Mouse (Mus musculus): Measurements from ENCODE around the gene Paqr8. TPM values are rescaled to one million over a fixed set of nuclear protein-coding genes. Genes with fewer than 3 reads are reported as not detected.

Gene Paqr8
- polyA plus RNA-seq, 1 experiment from 2014 or later: 8.9 TPM

DNA sequence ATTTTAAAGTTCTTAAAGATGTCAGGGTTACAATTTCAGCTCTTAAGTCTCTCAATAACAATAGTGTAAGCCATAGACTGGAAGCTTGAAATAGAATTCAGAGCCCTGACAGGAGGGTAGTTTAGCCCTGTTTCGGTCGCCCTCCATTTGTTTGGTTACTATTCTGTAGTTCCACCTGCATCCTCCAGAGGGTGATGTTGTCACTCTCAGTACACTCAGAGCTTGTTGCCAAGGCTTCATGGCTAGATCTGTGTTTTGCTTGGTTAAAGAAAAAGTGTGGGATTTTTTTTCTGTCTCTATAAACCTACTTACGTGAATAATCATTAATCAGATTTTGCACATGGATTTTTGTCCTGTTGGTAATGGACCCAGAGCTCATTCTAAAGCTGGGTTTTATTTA is 48.6 kb downstream of the Paqr8 start:
- peaks cover 14% of the 10 kb centered on the region for H3K36me3 ChIP-seq
- WGBS: 34% methylated on average over 3 of the region's 3 CpGs

DNA sequence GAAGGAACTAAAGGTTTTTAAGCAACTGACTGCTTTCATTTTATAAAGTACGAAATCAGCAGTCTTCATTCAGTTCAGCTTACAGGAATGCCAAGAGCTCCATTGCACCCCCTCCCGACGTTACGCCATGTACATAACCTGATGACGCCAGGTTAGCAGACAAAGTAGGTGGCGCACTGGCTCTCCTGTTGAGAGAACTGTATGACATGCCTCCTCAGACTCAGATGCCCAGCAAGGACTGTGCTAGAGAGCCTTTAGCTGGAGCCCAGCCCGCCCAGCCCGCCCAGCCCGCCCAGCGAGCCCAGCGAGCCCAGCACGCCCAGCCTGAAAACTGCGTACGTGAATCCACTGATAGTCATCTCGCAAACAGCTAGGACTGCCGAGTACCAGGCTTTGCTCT is 49.7 kb downstream of the Paqr8 start:
- Histone ChIP-seq H3K9ac (replicated peaks) (no peak overlapping the region), H3K9me3 (peaks cover 5% of the 10 kb centered on the region; the same call in 1 of the 2 replicates), H3K27me3 (no peaks in the 10 kb centered on the region), H3K36me3 (peaks cover 5% of the 10 kb centered on the region), H3K4me3 (no peak overlapping the region), H3K27ac (replicated peaks) (no peak overlapping the region), H3K4me1 (no peaks in the 10 kb centered on the region), H3K4me2 (replicated peaks) (no peak overlapping the region)
- 69% methylated on average over 16 of the region's 16 CpGs for WGBS
- no peak for ATAC-seq (ENCODE audit: low FRiP score, low read depth)

More for the DNA sequence above, 48.6 kb downstream of the Paqr8 start:
- peak; percentile 70 for ATAC-seq (ENCODE audit: low FRiP score, low read depth)
- H3K27ac ChIP-seq (replicated peaks): no peak overlapping the region
- no peak overlapping the region for H3K4me2 ChIP-seq (replicated peaks)
- H3K4me3 ChIP-seq: no peak overlapping the region
- no peaks in the 10 kb centered on the region for H3K4me1 ChIP-seq
- H3K27me3 ChIP-seq: no peaks in the 10 kb centered on the region
- H3K9ac ChIP-seq (replicated peaks): no peak overlapping the region
- peaks cover 5% of the 10 kb centered on the region; the same call in 1 of the 2 replicates for H3K9me3 ChIP-seq

DNA sequence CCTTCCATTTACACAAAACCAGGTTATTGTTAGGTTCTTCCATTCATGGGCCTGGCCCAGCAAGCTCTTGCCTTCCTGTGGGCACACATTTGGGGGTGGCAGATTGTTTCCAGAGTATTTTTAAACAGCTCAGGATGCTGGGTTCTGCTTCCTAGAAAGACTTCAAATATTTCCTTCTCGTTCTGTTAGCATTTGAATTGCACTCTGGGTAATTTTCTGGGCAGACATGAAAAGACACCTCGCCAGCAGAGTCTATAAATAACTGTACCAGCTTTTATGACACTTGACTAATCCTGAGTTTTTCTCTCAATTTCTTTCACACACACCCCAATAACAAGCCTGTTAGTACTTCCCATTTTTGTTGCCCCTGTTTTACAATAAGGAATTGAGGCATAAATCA is 50.9 kb downstream of the Paqr8 start:
- ATAC-seq (ENCODE audit: low FRiP score, low read depth): no peak
- H3K4me2 ChIP-seq (replicated peaks): no peak overlapping the region
- no peaks in the 10 kb centered on the region for H3K27me3 ChIP-seq
- no peak overlapping the region for H3K4me3 ChIP-seq
- H3K36me3 ChIP-seq: no peaks in the 10 kb centered on the region
- WGBS: 80% methylated on average over 2 of the region's 2 CpGs
- no peak overlapping the region for H3K9ac ChIP-seq (replicated peaks)
- H3K9me3 ChIP-seq: peaks cover 5% of the 10 kb centered on the region; the same call in 1 of the 2 replicates
- no peaks in the 10 kb centered on the region for H3K4me1 ChIP-seq
- H3K27ac ChIP-seq (replicated peaks): no peak overlapping the region

DNA sequence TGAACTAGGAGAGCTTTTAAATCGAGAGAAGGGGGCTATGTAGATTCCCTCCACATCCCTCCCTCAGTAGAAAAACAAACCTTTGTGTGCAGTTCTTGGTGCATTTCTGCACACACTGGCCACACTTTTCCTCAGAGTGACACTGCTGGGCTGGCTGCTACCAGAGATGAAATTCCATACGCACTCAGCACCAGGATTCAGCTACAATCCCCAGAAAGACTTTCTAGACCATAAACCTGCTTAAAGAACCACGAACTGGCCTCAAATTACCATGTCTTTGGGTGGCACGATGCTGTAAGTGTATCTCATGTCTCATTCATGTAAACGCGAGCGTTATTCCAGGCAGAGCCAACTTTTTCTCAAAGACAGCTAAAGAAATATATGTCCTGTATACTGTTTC is 51.5 kb downstream of the Paqr8 start:
- Histone ChIP-seq H3K4me1 (no peaks in the 10 kb centered on the region), H3K4me2 (replicated peaks) (no peak overlapping the region), H3K36me3 (no peaks in the 10 kb centered on the region), H3K9ac (replicated peaks) (no peak overlapping the region), H3K4me3 (no peak overlapping the region), H3K9me3 (peaks cover 5% of the 10 kb centered on the region; the same call in 1 of the 2 replicates), H3K27me3 (no peaks in the 10 kb centered on the region), H3K27ac (replicated peaks) (no peak overlapping the region)
- no peak for ATAC-seq (ENCODE audit: low FRiP score, low read depth)
- 83% methylated on average over 7 of the region's 7 CpGs for WGBS

DNA sequence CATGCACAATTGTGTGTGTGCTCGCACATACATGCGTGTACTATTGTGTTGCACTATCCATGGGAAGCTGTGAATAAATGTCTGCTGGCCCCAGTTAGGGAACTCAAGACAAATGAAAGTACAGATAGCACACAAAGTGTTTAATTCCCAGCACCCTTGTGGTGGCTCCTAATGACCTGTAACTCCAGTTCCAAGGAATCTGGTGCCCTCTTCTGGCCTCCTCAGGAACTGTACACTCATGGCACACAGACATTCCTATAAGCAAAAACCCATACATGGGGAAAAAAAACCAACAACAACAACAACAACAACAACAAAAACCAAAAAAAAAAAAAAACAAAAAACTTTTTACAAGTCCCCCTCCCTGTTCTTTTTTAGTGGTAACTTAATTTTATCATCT is 52.6 kb downstream of the Paqr8 start:
- Histone ChIP-seq H3K4me1 (no peaks in the 10 kb centered on the region), H3K36me3 (no peaks in the 10 kb centered on the region), H3K4me3 (no peak overlapping the region), H3K9me3 (peaks cover 5% of the 10 kb centered on the region; the same call in 1 of the 2 replicates), H3K4me2 (replicated peaks) (no peak overlapping the region), H3K27ac (replicated peaks) (no peak overlapping the region), H3K9ac (replicated peaks) (no peak overlapping the region), H3K27me3 (no peaks in the 10 kb centered on the region)
- ATAC-seq (ENCODE audit: low FRiP score, low read depth): no peak
- WGBS: 97% methylated on average over 2 of the region's 2 CpGs

DNA sequence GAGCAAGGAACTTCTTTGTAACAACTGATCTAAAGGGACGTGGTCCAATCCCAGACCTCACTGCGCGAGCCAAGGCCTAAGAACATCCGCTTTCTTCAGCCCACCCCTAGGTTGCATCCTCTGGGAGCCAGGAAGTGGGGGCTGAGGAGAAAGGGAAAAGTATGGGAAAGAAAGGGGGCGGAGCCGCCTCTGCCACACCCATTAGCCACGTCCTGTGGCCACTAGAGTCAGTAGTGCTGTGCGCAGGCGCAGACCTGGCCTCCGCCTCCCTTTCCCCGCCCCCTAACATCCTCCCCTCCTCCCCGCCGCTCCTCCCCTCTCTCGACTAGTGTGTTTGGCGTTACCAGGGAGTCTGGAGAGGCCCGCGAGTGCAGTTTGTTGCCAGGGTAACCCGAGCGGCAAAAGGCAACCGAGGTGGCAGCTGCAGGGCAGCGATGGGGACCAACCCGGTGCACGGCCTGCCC is 60.9 kb downstream of the Paqr8 start, which contains the start of gene Efhc1:
Gene Efhc1 (plus strand): TSS at position 327 of the 464 bp plus-strand sequence.
- 2% methylated on average over 21 of the region's 23 CpGs for WGBS
- ATAC-seq (ENCODE audit: low FRiP score, low read depth): peak; percentile 98
- Histone ChIP-seq H3K4me3 (peak within 1 kb of the TSS; percentile 51), H3K9me3 (no peaks in the 10 kb centered on the region), H3K36me3 (no peaks in the 10 kb centered on the region), H3K4me1 (0 out of 2 replicates have a peak, but pooled peaks cover 11% of the 10 kb centered on the region), H3K9ac (replicated peaks) (peak within 1 kb of the TSS; percentile 68), H3K4me2 (replicated peaks) (peak within 1 kb of the TSS; percentile 63), H3K27me3 (no peaks in the 10 kb centered on the region; the same call in 1 of the 2 replicates), H3K27ac (replicated peaks) (peak within 1 kb of the TSS; percentile 91)

DNA sequence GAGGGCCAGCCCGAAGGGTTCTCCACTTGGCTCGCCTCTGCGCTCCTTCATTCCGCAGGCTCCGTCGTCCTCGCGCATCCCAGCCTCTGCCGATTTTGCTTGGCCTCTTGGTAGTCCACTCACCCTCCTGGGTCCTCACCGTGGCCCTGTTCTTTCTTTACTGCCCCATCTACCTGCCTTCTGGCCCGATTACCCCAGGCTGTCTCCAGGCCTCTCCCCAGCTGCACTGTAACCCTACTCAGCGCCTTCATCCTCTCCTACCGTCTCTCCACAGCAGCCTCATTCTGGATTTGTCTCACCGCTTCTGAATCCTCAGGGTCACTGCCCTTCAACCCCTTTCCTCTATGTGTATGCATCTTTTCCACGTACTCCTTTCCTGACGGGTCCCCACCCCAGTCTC is 61.4 kb downstream of the Paqr8 start:
- no peaks in the 10 kb centered on the region for H3K9me3 ChIP-seq
- H3K36me3 ChIP-seq: no peaks in the 10 kb centered on the region
- 0 out of 2 replicates have a peak, but pooled peaks cover 11% of the 10 kb centered on the region for H3K4me1 ChIP-seq
- WGBS: 2% methylated on average over 16 of the region's 16 CpGs
- H3K4me2 ChIP-seq (replicated peaks): peak overlapping the region; percentile 63
- H3K9ac ChIP-seq (replicated peaks): peak overlapping the region; percentile 68
- H3K4me3 ChIP-seq: peak overlapping the region; percentile 51
- H3K27me3 ChIP-seq: no peaks in the 10 kb centered on the region; the same call in 1 of the 2 replicates
- H3K27ac ChIP-seq (replicated peaks): peak overlapping the region; percentile 91
- ATAC-seq (ENCODE audit: low FRiP score, low read depth): no peak; the same call in 1 of the 2 replicates

DNA sequence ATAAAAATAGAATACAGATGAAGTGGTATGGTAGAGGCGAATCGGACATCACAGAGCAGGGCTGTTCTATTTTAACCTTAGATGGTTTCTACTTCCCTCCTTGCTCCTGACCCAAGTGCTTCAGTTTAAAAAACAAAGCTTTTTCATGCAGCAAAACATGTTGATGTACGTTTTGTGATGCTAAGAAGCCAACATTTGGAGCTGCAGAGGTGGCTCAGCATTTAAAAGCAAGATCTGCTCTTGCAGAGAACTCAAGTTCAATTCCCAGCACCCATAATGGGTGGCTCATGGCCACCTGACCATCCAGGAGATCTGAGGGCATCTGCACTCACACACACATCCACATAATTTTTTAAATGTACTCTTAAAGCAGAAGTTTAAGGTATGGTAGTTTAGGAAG is 64.5 kb downstream of the Paqr8 start:
- Histone ChIP-seq H3K36me3 (no peaks in the 10 kb centered on the region), H3K9ac (replicated peaks) (no peak overlapping the region), H3K4me3 (no peak overlapping the region), H3K9me3 (no peaks in the 10 kb centered on the region), H3K4me1 (0 out of 2 replicates have a peak, but pooled peaks cover 11% of the 10 kb centered on the region), H3K4me2 (replicated peaks) (no peak overlapping the region), H3K27ac (replicated peaks) (no peak overlapping the region), H3K27me3 (no peaks in the 10 kb centered on the region)
- no peak for ATAC-seq (ENCODE audit: low FRiP score, low read depth)
- 91% methylated on average over 3 of the region's 3 CpGs for WGBS

DNA sequence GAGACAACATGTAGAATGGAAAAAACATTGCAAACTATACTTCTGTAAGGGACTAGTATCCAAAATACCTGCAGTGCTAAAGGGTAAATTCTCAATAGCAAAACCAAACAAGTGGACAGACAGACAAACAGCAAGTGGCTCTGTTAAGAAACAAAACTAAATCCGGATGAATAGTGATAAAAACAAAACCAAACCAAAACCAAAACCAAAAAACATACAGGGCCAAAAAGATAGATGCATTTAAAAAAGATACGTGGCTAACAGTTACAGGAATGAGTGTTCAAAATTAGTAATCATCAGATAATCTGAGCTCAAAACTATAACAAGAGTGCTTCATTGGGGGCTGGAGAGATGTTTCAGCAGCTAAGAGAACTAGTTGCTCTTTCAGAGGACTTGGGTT is 79.2 kb downstream of the Paqr8 start:
- H3K4me2 ChIP-seq (replicated peaks): no peak overlapping the region
- H3K27ac ChIP-seq (replicated peaks): no peak overlapping the region
- no peak overlapping the region for H3K4me3 ChIP-seq
- no peaks in the 10 kb centered on the region for H3K4me1 ChIP-seq
- H3K9ac ChIP-seq (replicated peaks): no peak overlapping the region
- no peaks in the 10 kb centered on the region for H3K27me3 ChIP-seq
- no peak for ATAC-seq (ENCODE audit: low FRiP score, low read depth)
- H3K9me3 ChIP-seq: no peaks in the 10 kb centered on the region
- no peaks in the 10 kb centered on the region for H3K36me3 ChIP-seq
- 91% methylated on average over 2 of the region's 2 CpGs for WGBS

DNA sequence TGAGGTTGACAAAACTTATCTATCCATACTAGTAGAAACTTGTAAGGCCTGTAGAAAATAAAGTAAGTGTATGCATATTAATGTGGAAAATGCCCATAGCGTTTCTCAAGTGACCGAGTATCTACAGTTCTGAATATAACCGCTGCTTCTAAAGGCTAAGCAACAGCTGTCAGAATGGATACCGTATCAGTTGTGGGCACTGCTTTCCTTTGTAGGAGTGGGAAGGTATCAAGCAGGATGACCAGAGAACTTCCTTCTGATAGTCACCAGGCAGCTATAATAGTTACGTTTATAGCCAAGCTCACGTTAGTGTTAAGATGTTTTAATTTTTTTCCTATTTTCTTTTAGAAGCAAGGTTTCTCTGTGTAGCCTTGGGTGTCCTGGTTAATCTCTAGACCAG is 83.0 kb downstream of the Paqr8 start:
- no peak for ATAC-seq (ENCODE audit: low FRiP score, low read depth)
- no peaks in the 10 kb centered on the region for H3K9me3 ChIP-seq
- H3K4me2 ChIP-seq (replicated peaks): no peak overlapping the region
- H3K4me1 ChIP-seq: no peaks in the 10 kb centered on the region
- H3K36me3 ChIP-seq: no peaks in the 10 kb centered on the region
- H3K27ac ChIP-seq (replicated peaks): no peak overlapping the region
- H3K27me3 ChIP-seq: no peaks in the 10 kb centered on the region
- H3K4me3 ChIP-seq: no peak overlapping the region
- WGBS: 94% methylated on average over 6 of the region's 6 CpGs
- H3K9ac ChIP-seq (replicated peaks): no peak overlapping the region

DNA sequence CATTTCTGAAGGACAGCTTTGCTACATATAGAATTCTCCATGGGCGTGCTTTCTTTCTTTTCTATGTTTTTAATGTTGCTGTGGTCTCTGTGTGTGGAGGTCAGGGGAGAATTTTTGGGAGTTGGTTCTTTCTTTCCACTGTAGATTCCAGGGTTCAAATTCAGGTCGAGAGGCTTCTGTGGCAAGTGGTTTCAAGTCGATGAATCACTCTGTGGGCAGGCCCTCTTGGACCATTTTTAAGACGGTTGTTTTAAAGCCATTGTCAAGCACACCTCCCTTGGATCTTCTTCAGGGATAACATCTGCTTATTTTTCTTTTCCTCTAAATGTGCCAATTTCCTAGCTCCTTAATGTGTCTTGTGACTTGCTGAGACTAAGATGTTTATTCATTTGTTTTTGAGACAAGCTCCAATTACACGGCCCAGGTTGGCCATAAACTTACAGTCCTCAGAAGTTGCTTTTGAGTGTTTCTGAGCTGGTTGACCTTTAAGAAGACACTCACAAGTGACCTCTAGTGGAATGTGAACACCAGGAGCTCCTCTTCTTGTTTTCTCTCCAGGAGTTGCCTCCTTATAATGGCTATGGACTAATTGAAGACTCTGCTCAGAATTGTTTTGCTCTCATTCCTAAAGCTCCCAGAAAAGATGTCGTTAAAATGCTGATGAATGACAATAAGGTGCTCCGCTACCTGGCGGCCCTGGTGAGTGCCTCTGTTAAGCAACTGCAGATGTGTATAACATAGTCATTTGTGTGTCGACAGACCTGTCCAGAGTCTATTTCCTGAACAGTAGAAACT is 84.1 kb downstream of the Paqr8 start:
- Histone ChIP-seq H3K27ac (replicated peaks) (no peak overlapping the region), H3K4me3 (no peak overlapping the region), H3K9ac (replicated peaks) (no peak overlapping the region), H3K27me3 (no peaks in the 10 kb centered on the region), H3K36me3 (no peaks in the 10 kb centered on the region), H3K4me1 (no peaks in the 10 kb centered on the region), H3K4me2 (replicated peaks) (no peak overlapping the region), H3K9me3 (no peaks in the 10 kb centered on the region)
- 81% methylated on average over 9 of the region's 9 CpGs for WGBS
- no peak for ATAC-seq (ENCODE audit: low FRiP score, low read depth)

DNA sequence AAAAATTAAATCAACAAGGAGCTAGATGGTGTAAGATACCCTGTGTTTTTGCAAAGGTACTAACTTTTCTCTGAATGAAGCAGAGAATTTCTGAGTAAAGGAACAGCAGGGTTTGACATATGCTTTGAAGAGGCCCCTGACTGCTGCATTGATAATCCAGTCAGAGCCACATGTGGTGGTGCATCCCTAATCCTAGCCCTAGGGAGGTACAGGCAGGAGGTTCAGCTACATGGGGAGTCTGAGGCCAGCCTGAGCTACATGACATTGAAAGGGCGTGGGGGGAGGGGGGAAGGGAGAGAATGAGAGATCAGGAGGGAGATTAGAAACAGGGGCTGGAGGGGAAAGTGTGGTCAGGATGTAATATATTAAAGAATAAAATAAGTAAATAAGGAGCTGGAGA is 90.1 kb downstream of the Paqr8 start:
- no peak overlapping the region for H3K4me3 ChIP-seq
- no peaks in the 10 kb centered on the region for H3K27me3 ChIP-seq
- no peaks in the 10 kb centered on the region for H3K4me1 ChIP-seq
- no peaks in the 10 kb centered on the region for H3K9me3 ChIP-seq
- no peak overlapping the region for H3K9ac ChIP-seq (replicated peaks)
- no peak overlapping the region for H3K27ac ChIP-seq (replicated peaks)
- ATAC-seq (ENCODE audit: low FRiP score, low read depth): 0 out of 2 replicates have a peak, but pooled peaks have one; percentile 50
- H3K36me3 ChIP-seq: no peaks in the 10 kb centered on the region
- 11% methylated on average over 1 of the region's 1 CpGs for WGBS
- no peak overlapping the region for H3K4me2 ChIP-seq (replicated peaks)

Measured in midbrain, embryonic 12.5 days (tissue).